Mouse (Mus musculus) E14TG2a.4 (cell line): Measurements from ENCODE around the gene Ptprm.

Experiments
- CTCF ChIP-seq: conservative IDR thresholded peaks from 2 replicates; pipeline ENCODE4 v1.5.1; 2014; ENCODE audit warnings: low read length
- NANOG ChIP-seq: IDR thresholded peaks from 2 replicates; pipeline ENCODE4 v1.6.1; 2014; ENCODE audit warnings: borderline replicate concordance, low read length, mixed read lengths
- POU5F1 ChIP-seq: IDR thresholded peaks from 2 replicates; pipeline ENCODE4 v1.6.1; 2014; ENCODE audit warnings: low read length, borderline replicate concordance

GRCm38 (mm10) chr17:67140502-67140901, 213.8 kb downstream of the Ptprm start:
- TF ChIP-seq NANOG: no peak
- peak; percentile 88 for TF ChIP-seq CTCF
- TF ChIP-seq POU5F1: no peak
